Mouse (Mus musculus) erythroblast, embryonic 14.5 days (primary cell): ENCODE measurements at regions not wholly inside any gene's neighbourhood (a gene's known extent, or its start where the extent isn't known, plus 50 kb on each side); places are given as distances from the start of the nearest gene placed in this dataset.

Experiments
- H3K27me3 ChIP-seq: 2 replicates; pipeline ENCODE4 v1.6.1; 2012; ENCODE audit warnings: inconsistent platforms; ENCODE audit not compliant: control insufficient read depth
- H3K36me3 ChIP-seq: 2 replicates; pipeline ENCODE4 v1.6.1; 2012; ENCODE audit warnings: mild to moderate bottlenecking, inconsistent platforms; ENCODE audit not compliant: control insufficient read depth
- H3K4me1 ChIP-seq: 2 replicates; pipeline ENCODE4 v1.6.1; 2012; ENCODE audit warnings: inconsistent platforms; ENCODE audit not compliant: control insufficient read depth
- H3K4me3 ChIP-seq: replicated peaks from 2 replicates; pipeline ENCODE3; 2012; ENCODE audit warnings: moderate library complexity, mild to moderate bottlenecking, inconsistent platforms
- H3K9me3 ChIP-seq: 2 replicates; pipeline ENCODE4 v1.6.1; 2012; ENCODE audit warnings: low read length, inconsistent platforms, mixed read lengths; ENCODE audit not compliant: control insufficient read depth
- GATA1 ChIP-seq: IDR thresholded peaks from 2 replicates; pipeline ENCODE4 v1.6.1; 2012; ENCODE audit warnings: low read length, inconsistent platforms, mixed read lengths
- TAL1 ChIP-seq: IDR thresholded peaks from 3 replicates; pipeline ENCODE4 v1.6.1; 2012; ENCODE audit warnings: low read length, inconsistent platforms, mixed read lengths

GRCm38 (mm10) chr13:45130516-45131249 lies 52.2 kb downstream of the Gm9817 start:
- H3K4me3 ChIP-seq, result no peak overlapping the region
- H3K9me3 ChIP-seq, result peaks cover 13% of the 10 kb centered on the region
- H3K27me3 ChIP-seq, result no peaks in the 10 kb centered on the region; the same call in 1 of the 2 replicates
- H3K36me3 ChIP-seq, result no peaks in the 10 kb centered on the region
- TF ChIP-seq GATA1, result peak; percentile 71
- peak; percentile 53; the same call in 2 of the 3 replicates for TF ChIP-seq TAL1
- H3K4me1 ChIP-seq, result peaks cover 39% of the 10 kb centered on the region

GRCm38 (mm10) chr13:45140616-45141015 lies 62.1 kb downstream of the Gm9817 start:
- Histone ChIP-seq H3K4me1 (peaks cover 39% of the 10 kb centered on the region), H3K9me3 (peaks cover 3% of the 10 kb centered on the region; the same call in 1 of the 2 replicates), H3K36me3 (no peaks in the 10 kb centered on the region; the same call in 1 of the 2 replicates), H3K27me3 (peaks cover 14% of the 10 kb centered on the region), H3K4me3 (no peak overlapping the region)
- no peak for TF ChIP-seq GATA1
- TF ChIP-seq TAL1, result peak; percentile 33; the same call in 1 of the 3 replicates

- Histone ChIP-seq H3K36me3 (no peaks in the 10 kb centered on the region), H3K9me3 (no peaks in the 10 kb centered on the region), H3K4me1 (peaks cover 19% of the 10 kb centered on the region), H3K4me3 (no peak overlapping the region), H3K27me3 (peaks cover 49% of the 10 kb centered on the region)
- no peak for TF ChIP-seq TAL1
- no peak for TF ChIP-seq GATA1
Measured at GRCm38 (mm10) chr13:45145129-45145528, 66.6 kb downstream of the Gm9817 start.

- H3K4me1 ChIP-seq, result no peaks in the 10 kb centered on the region; the same call in 1 of the 2 replicates
- TF ChIP-seq GATA1, result no peak
- TF ChIP-seq TAL1, result no peak
- H3K36me3 ChIP-seq, result no peaks in the 10 kb centered on the region
- no peaks in the 10 kb centered on the region for H3K9me3 ChIP-seq
- H3K4me3 ChIP-seq, result no peak overlapping the region
- peaks cover 32% of the 10 kb centered on the region for H3K27me3 ChIP-seq
Measured at GRCm38 (mm10) chr13:45156223-45156622, 77.7 kb downstream of the Gm9817 start.

- TF ChIP-seq GATA1, result no peak
- TF ChIP-seq TAL1, result no peak
- H3K36me3 ChIP-seq, result no peaks in the 10 kb centered on the region
- peaks cover 35% of the 10 kb centered on the region for H3K27me3 ChIP-seq
- no peaks in the 10 kb centered on the region for H3K9me3 ChIP-seq
- no peak overlapping the region for H3K4me3 ChIP-seq
- H3K4me1 ChIP-seq, result no peaks in the 10 kb centered on the region; the same call in 1 of the 2 replicates
Measured at GRCm38 (mm10) chr13:45156982-45157381, 78.5 kb downstream of the Gm9817 start.

- no peaks in the 10 kb centered on the region for H3K36me3 ChIP-seq
- TF ChIP-seq GATA1 (no peak), TAL1 (no peak)
- no peak overlapping the region for H3K4me3 ChIP-seq
- H3K4me1 ChIP-seq, result no peaks in the 10 kb centered on the region; the same call in 1 of the 2 replicates
- no peaks in the 10 kb centered on the region for H3K9me3 ChIP-seq
- H3K27me3 ChIP-seq, result peaks cover 28% of the 10 kb centered on the region
Measured at GRCm38 (mm10) chr13:45160281-45160680, 81.8 kb downstream of the Gm9817 start.

GRCm38 (mm10) chr13:45164001-45164778 lies 85.7 kb downstream of the Gm9817 start:
- Histone ChIP-seq H3K27me3 (peaks cover 11% of the 10 kb centered on the region), H3K4me3 (no peak overlapping the region), H3K4me1 (no peaks in the 10 kb centered on the region), H3K36me3 (no peaks in the 10 kb centered on the region), H3K9me3 (no peaks in the 10 kb centered on the region)
- TF ChIP-seq TAL1 (no peak), GATA1 (no peak)

- no peak overlapping the region for H3K4me3 ChIP-seq
Measured at GRCm38 (mm10) chr13:45165159-45165558, 86.7 kb downstream of the Gm9817 start.

GRCm38 (mm10) chr13:45169716-45170115 lies 91.2 kb downstream of the Gm9817 start:
- no peaks in the 10 kb centered on the region for H3K36me3 ChIP-seq
- no peak for TF ChIP-seq TAL1
- H3K9me3 ChIP-seq, result no peaks in the 10 kb centered on the region
- H3K27me3 ChIP-seq, result peaks cover 7% of the 10 kb centered on the region
- H3K4me1 ChIP-seq, result no peaks in the 10 kb centered on the region
- H3K4me3 ChIP-seq, result no peak overlapping the region

More at GRCm38 (mm10) chr13:45165159-45165558, 86.7 kb downstream of the Gm9817 start:
- Histone ChIP-seq H3K36me3 (no peaks in the 10 kb centered on the region), H3K4me1 (no peaks in the 10 kb centered on the region), H3K9me3 (no peaks in the 10 kb centered on the region), H3K27me3 (peaks cover 11% of the 10 kb centered on the region; the same call in 1 of the 2 replicates)
- TF ChIP-seq TAL1, result no peak
- no peak for TF ChIP-seq GATA1
